Mouse (Mus musculus) c-Kit-positive CD71-negative TER-119-negative erythroid progenitor cells, embryonic 14.5 days (primary cell): ENCODE results near the gene Arhgef28.

Experiments used
- DNase-seq: peaks from one replicate; pipeline ENCODE4 v3.0.0-alpha.2; 2013; ENCODE audit warnings: low read depth

The Arhgef28 gene

GRCm38 (mm10) chr13:97960142-97960541 is 246.1 kb downstream of the Arhgef28 start:
- no peak for DNase-seq

- no peak for DNase-seq
Measured at GRCm38 (mm10) chr13:97959394-97959888, 246.8 kb downstream of the Arhgef28 start.

- DNase-seq: no peak
Measured at GRCm38 (mm10) chr13:97955759-97956158, 250.5 kb downstream of the Arhgef28 start.

GRCm38 (mm10) chr13:97954956-97955496 is 251.2 kb downstream of the Arhgef28 start:
- no peak for DNase-seq

GRCm38 (mm10) chr13:97954051-97954450 is 252.2 kb downstream of the Arhgef28 start:
- DNase-seq: no peak

GRCm38 (mm10) chr13:97953526-97953925 is 252.7 kb downstream of the Arhgef28 start:
- DNase-seq: no peak

GRCm38 (mm10) chr13:97948856-97949255 is 257.4 kb downstream of the Arhgef28 start:
- DNase-seq: no peak

GRCm38 (mm10) chr13:97947598-97947997 is 258.6 kb downstream of the Arhgef28 start:
- DNase-seq: no peak

- DNase-seq: no peak
Measured at GRCm38 (mm10) chr13:97946422-97946821, 259.8 kb downstream of the Arhgef28 start.

GRCm38 (mm10) chr13:97941909-97942680 is 264.1 kb downstream of the Arhgef28 start:
- no peak for DNase-seq

- no peak for DNase-seq
Measured at GRCm38 (mm10) chr13:97941099-97941498, 265.1 kb downstream of the Arhgef28 start.

GRCm38 (mm10) chr13:97939433-97940160 is 266.6 kb downstream of the Arhgef28 start:
- no peak for DNase-seq

GRCm38 (mm10) chr13:97938596-97939297 is 267.5 kb downstream of the Arhgef28 start:
- peak; percentile 76 for DNase-seq

GRCm38 (mm10) chr13:97937919-97938318 is 268.3 kb downstream of the Arhgef28 start:
- peak; percentile 50 for DNase-seq

GRCm38 (mm10) chr13:97928135-97928497 is 278.1 kb downstream of the Arhgef28 start:
- DNase-seq: no peak

- DNase-seq: no peak
Measured at GRCm38 (mm10) chr13:97927376-97928134, 278.7 kb downstream of the Arhgef28 start.

- no peak for DNase-seq
Measured at GRCm38 (mm10) chr13:97926371-97926770, 279.9 kb downstream of the Arhgef28 start.

- no peak for DNase-seq
Measured at GRCm38 (mm10) chr13:97923009-97923408, 283.2 kb downstream of the Arhgef28 start.

GRCm38 (mm10) chr13:97919590-97919989 is 286.6 kb downstream of the Arhgef28 start:
- DNase-seq: no peak

GRCm38 (mm10) chr13:97918117-97918900 is 287.9 kb downstream of the Arhgef28 start:
- no peak for DNase-seq

- no peak for DNase-seq
Measured at GRCm38 (mm10) chr13:97911013-97911412, 295.2 kb downstream of the Arhgef28 start.
